Mouse (Mus musculus): ENCODE measurements at regions not wholly inside any gene's neighbourhood (a gene's known extent, or its start where the extent isn't known, plus 50 kb on each side); places are given as distances from the start of the nearest gene placed in this dataset.

- no peak for DNase-seq
- no peaks in the 10 kb centered on the region for H3K36me3 ChIP-seq (ENCODE audit: control insufficient read depth, insufficient read depth, low read length)
- intact Hi-C loops (cut with DNase I), result no loop called here
- TF ChIP-seq EP300 (IDR thresholded peaks at IDR 0.05; ENCODE audit: insufficient read depth, low read depth, low read length), result no peak
- no peak for TF ChIP-seq POLR2A (IDR thresholded peaks at IDR 0.05; ENCODE audit: insufficient read depth, low read depth, low read length)
- no peak for TF ChIP-seq CTCF (IDR thresholded peaks at IDR 0.05)
- peaks cover 15% of the 10 kb centered on the region for H3K27me3 ChIP-seq (ENCODE audit: control insufficient read depth, insufficient read depth, low read length)
- no peak overlapping the region for H3K27ac ChIP-seq
- H3K4me3 ChIP-seq, result no peak overlapping the region
- H3K9ac ChIP-seq (ENCODE audit: low read depth, low read length), result no peak overlapping the region
- H3K4me1 ChIP-seq (ENCODE audit: control insufficient read depth, insufficient read depth, low read length), result no peaks in the 10 kb centered on the region; the same call in 1 of the 2 replicates
- no peaks in the 10 kb centered on the region for H3K79me2 ChIP-seq (replicated peaks; ENCODE audit: control insufficient read depth, insufficient read depth, low read length)
- WGBS, result 5% methylated on average over 7 of the region's 7 CpGs
Observed at GRCm38 (mm10) chr13:116708456-116708780, 316.9 kb downstream of the Parp8 start.

DNA sequence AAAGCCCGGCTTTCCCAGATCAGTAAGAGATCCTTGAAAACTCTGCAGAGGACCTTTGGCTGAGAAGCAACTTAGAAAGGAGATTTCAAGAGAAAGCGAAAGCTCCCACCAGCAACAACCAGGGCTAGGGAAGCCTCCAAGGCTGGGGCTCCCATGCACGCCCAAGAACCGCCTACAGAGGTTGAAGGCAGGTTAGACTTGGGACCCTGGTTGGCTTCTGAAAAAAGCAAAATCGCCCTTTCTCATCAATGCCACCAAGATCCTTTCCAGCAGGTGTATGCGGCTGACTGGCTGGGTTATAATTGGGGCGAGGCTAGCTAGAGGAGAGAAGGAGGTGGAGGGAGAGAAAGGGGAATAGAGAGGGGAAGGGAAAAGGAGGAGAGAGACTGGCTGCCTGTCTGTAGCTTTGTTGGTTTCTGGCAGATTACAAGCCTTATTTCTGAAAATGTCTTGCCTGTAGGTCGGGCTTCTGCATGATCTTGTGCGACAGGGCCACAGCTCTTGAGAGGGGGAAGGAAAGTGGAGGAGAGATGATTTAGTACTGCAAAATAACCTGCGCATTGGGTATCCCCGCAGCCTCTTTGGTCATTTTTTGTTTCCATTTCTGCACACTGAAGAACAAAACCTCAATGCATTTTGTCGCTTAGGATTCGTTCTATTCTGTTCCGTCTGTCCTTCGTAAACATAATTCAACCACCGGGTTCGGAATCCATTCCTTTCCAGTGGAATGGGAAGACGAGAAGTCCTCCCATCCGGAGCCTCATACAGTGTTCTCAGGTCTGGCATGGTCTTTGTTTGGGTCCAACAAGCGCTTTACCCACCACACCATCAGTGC is 317.5 kb downstream of the Parp8 start:
- H3K4me1 ChIP-seq (ENCODE audit: control insufficient read depth, insufficient read depth, low read length), result no peaks in the 10 kb centered on the region; the same call in 1 of the 2 replicates
- no peak overlapping the region for H3K9ac ChIP-seq (ENCODE audit: low read depth, low read length)
- TF ChIP-seq EP300 (IDR thresholded peaks at IDR 0.05; ENCODE audit: insufficient read depth, low read depth, low read length), result no peak
- TF ChIP-seq CTCF (IDR thresholded peaks at IDR 0.05), result no peak
- no peak for TF ChIP-seq POLR2A (IDR thresholded peaks at IDR 0.05; ENCODE audit: insufficient read depth, low read depth, low read length)
- no peak overlapping the region for H3K27ac ChIP-seq
- no peak overlapping the region for H3K4me3 ChIP-seq
- no peaks in the 10 kb centered on the region for H3K79me2 ChIP-seq (replicated peaks; ENCODE audit: control insufficient read depth, insufficient read depth, low read length)
- H3K27me3 ChIP-seq (ENCODE audit: control insufficient read depth, insufficient read depth, low read length), result peaks cover 15% of the 10 kb centered on the region
- WGBS, result 10% methylated on average over 20 of the region's 20 CpGs
- no peak for DNase-seq
- intact Hi-C loops (cut with DNase I), result no loop called here
- no peaks in the 10 kb centered on the region for H3K36me3 ChIP-seq (ENCODE audit: control insufficient read depth, insufficient read depth, low read length)

GRCm38 (mm10) chr13:116706401-116707330 is 318.7 kb downstream of the Parp8 start:
- no peak for DNase-seq
- no peaks in the 10 kb centered on the region; the same call in 1 of the 2 replicates for H3K4me1 ChIP-seq (ENCODE audit: control insufficient read depth, insufficient read depth, low read length)
- TF ChIP-seq POLR2A (IDR thresholded peaks at IDR 0.05; ENCODE audit: insufficient read depth, low read depth, low read length), result no peak
- TF ChIP-seq EP300 (IDR thresholded peaks at IDR 0.05; ENCODE audit: insufficient read depth, low read depth, low read length), result no peak
- TF ChIP-seq CTCF (IDR thresholded peaks at IDR 0.05), result no peak
- intact Hi-C loops (cut with DNase I), result no loop called here
- H3K36me3 ChIP-seq (ENCODE audit: control insufficient read depth, insufficient read depth, low read length), result no peaks in the 10 kb centered on the region
- peaks cover 15% of the 10 kb centered on the region for H3K27me3 ChIP-seq (ENCODE audit: control insufficient read depth, insufficient read depth, low read length)
- no peak overlapping the region for H3K9ac ChIP-seq (ENCODE audit: low read depth, low read length)
- WGBS, result 20% methylated on average over 18 of the region's 18 CpGs
- H3K4me3 ChIP-seq, result no peak overlapping the region
- H3K27ac ChIP-seq, result no peak overlapping the region
- no peaks in the 10 kb centered on the region for H3K79me2 ChIP-seq (replicated peaks; ENCODE audit: control insufficient read depth, insufficient read depth, low read length)

GRCm38 (mm10) chr13:116705611-116706386 is 319.5 kb downstream of the Parp8 start:
- no peak for TF ChIP-seq POLR2A (IDR thresholded peaks at IDR 0.05; ENCODE audit: insufficient read depth, low read depth, low read length)
- no peaks in the 10 kb centered on the region for H3K36me3 ChIP-seq (ENCODE audit: control insufficient read depth, insufficient read depth, low read length)
- H3K4me1 ChIP-seq (ENCODE audit: control insufficient read depth, insufficient read depth, low read length), result no peaks in the 10 kb centered on the region
- H3K9ac ChIP-seq (ENCODE audit: low read depth, low read length), result no peak overlapping the region
- DNase-seq, result no peak
- H3K79me2 ChIP-seq (replicated peaks; ENCODE audit: control insufficient read depth, insufficient read depth, low read length), result no peaks in the 10 kb centered on the region
- intact Hi-C loops (cut with DNase I), result no loop called here
- H3K4me3 ChIP-seq, result no peak overlapping the region
- WGBS, result 2% methylated on average over 39 of the region's 39 CpGs
- H3K27ac ChIP-seq, result no peak overlapping the region
- H3K27me3 ChIP-seq (ENCODE audit: control insufficient read depth, insufficient read depth, low read length), result peaks cover 11% of the 10 kb centered on the region

- TF ChIP-seq EP300 (IDR thresholded peaks at IDR 0.05; ENCODE audit: insufficient read depth, low read depth, low read length), result no peak
- no peak for TF ChIP-seq POLR2A (IDR thresholded peaks at IDR 0.05; ENCODE audit: insufficient read depth, low read depth, low read length)
- no peak for TF ChIP-seq CTCF (IDR thresholded peaks at IDR 0.05)
- no peak overlapping the region for H3K4me3 ChIP-seq
- intact Hi-C loops (cut with DNase I), result no loop called here
Observed at GRCm38 (mm10) chr13:116688714-116689113, 336.6 kb downstream of the Parp8 start.

More at GRCm38 (mm10) chr13:116688714-116689113, 336.6 kb downstream of the Parp8 start:
- Histone ChIP-seq H3K9ac (ENCODE audit: low read depth, low read length) (no peak overlapping the region), H3K27ac (no peak overlapping the region), H3K79me2 (replicated peaks; ENCODE audit: control insufficient read depth, insufficient read depth, low read length) (no peaks in the 10 kb centered on the region), H3K4me1 (ENCODE audit: control insufficient read depth, insufficient read depth, low read length) (no peaks in the 10 kb centered on the region), H3K27me3 (ENCODE audit: control insufficient read depth, insufficient read depth, low read length) (no peaks in the 10 kb centered on the region), H3K36me3 (ENCODE audit: control insufficient read depth, insufficient read depth, low read length) (no peaks in the 10 kb centered on the region)
- DNase-seq, result no peak

All from heart, adult 2 months (tissue).